Mouse (Mus musculus) intestine, embryonic 14.5 days (tissue): ENCODE data around the gene Trappc2l. TPM values are rescaled to one million over a fixed set of nuclear protein-coding genes. Genes with fewer than 3 reads are reported as not detected.

Experiments used
- ATAC-seq: fragments of 200-750 bp; cut with Nextera tagmentation; replicated peaks from 2 replicates; pipeline ENCODE4 v1.8.0; 2017; ENCODE audit warnings: low read depth, moderate number of reproducible peaks, moderate TSS enrichment, moderate library complexity; ENCODE audit not compliant: low FRiP score, low TSS enrichment
- DNase-seq: peaks from one replicate; pipeline ENCODE4 v3.0.0-alpha.2; 2018; ENCODE audit warnings: low spot score
- H3K27ac ChIP-seq: fragments of 300-500 bp; sonication (generic); 2 replicates; pipeline ENCODE4 v1.5.1; 2014; ENCODE audit warnings: low read depth, mild to moderate bottlenecking, control low read depth
- H3K27me3 ChIP-seq: fragments of 300-500 bp; sonication (generic); replicated peaks from 2 replicates; pipeline ENCODE4 v1.6.1; 2014; ENCODE audit warnings: low read length, control low read depth; ENCODE audit not compliant: control insufficient read depth, insufficient read depth
- H3K36me3 ChIP-seq: fragments of 300-500 bp; sonication (generic); 2 replicates; pipeline ENCODE4 v1.6.1; 2014; ENCODE audit warnings: low read length, control low read depth; ENCODE audit not compliant: control insufficient read depth, insufficient read depth
- H3K4me1 ChIP-seq: fragments of 300-500 bp; sonication (generic); replicated peaks from 2 replicates; pipeline ENCODE4 v1.6.1; 2014; ENCODE audit warnings: low read length, control low read depth, mixed read lengths; ENCODE audit not compliant: control insufficient read depth, insufficient read depth
- H3K4me2 ChIP-seq: fragments of 300-500 bp; sonication (generic); 2 replicates; pipeline ENCODE4 v1.6.1; 2014; ENCODE audit warnings: low read length
- H3K4me3 ChIP-seq: fragments of 300-500 bp; sonication (generic); 2 replicates; pipeline ENCODE4 v1.5.1; 2014; ENCODE audit warnings: low read depth, low read length, control low read depth, mixed read lengths
- H3K9ac ChIP-seq: fragments of 300-500 bp; sonication (generic); 2 replicates; pipeline ENCODE4 v1.6.1; 2014; ENCODE audit warnings: mild to moderate bottlenecking, low read length
- H3K9me3 ChIP-seq: fragments of 300-500 bp; sonication (generic); 2 replicates; pipeline ENCODE4 v1.6.1; 2016; ENCODE audit warnings: low read length, control low read depth; ENCODE audit not compliant: control insufficient read depth
- whole genome bisulfite sequencing: fragments of 180-500 bp; shearing (Covaris S2); extraction: QIAGEN DNeasy Blood & Tissue Kit; methylation state at CpG from one replicate; pipeline ENCODE4 v1.1.7; 2014; 5-methylcytosine and 5-hydroxymethylcytosine counted together
- polyA plus RNA-seq: library from polyadenylated mRNA; unstranded; fragments of >200 nt; fragmentation: Nextera tagmentation; extraction: Ambion mirVana; gene quantifications from 2 replicates; pipeline ENCODE4 v1.2.1, GENCODE M21; 2014

Gene Trappc2l
- polyA plus RNA-seq, 1 experiment from 2014 or later = 67.3 TPM

GRCm38 (mm10) chr8:122636803-122637175, 25.3 kb downstream of the Trappc2l start:
- 33% methylated on average over 9 of the region's 9 CpGs for WGBS
- ATAC-seq (no peak), DNase-seq (no peak)
- Histone ChIP-seq H3K27ac (no peak overlapping the region), H3K36me3 (no peaks in the 10 kb centered on the region), H3K27me3 (no peaks in the 10 kb centered on the region), H3K4me1 (peaks cover 49% of the 10 kb centered on the region), H3K4me2 (no peak overlapping the region), H3K4me3 (no peak overlapping the region), H3K9me3 (no peaks in the 10 kb centered on the region), H3K9ac (no peak overlapping the region)

DNA sequence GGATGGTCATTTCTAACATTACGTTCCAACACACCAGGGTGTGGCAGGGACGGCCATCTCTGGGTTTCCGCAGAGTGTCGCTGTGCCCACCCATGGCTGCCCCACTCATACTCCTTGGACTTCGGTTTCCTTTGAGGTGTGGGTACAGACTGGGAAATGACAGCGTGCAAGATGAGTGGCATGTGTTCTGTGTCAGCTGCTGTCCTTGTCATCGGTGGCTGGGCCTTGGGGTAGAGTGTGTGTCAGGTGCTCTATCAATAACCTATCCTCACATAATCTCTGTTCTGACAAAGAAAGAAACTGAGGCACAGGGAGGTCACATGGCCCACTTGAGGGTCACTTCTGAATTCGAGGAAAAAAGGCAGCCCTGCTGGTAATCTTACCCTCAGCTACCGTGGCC, 25.8 kb downstream of the Trappc2l start:
- Histone ChIP-seq H3K9me3 (no peaks in the 10 kb centered on the region), H3K4me3 (no peak overlapping the region), H3K27me3 (no peaks in the 10 kb centered on the region), H3K4me2 (no peak overlapping the region), H3K4me1 (peaks cover 49% of the 10 kb centered on the region), H3K9ac (no peak overlapping the region), H3K27ac (no peak overlapping the region), H3K36me3 (no peaks in the 10 kb centered on the region)
- DNase-seq = no peak
- WGBS = 89% methylated on average over 9 of the region's 9 CpGs
- ATAC-seq = no peak

GRCm38 (mm10) chr8:122638601-122639000, 27.2 kb downstream of the Trappc2l start:
- DNase-seq (no peak), ATAC-seq (no peak)
- Histone ChIP-seq H3K27ac (no peak overlapping the region), H3K9ac (no peak overlapping the region), H3K4me1 (peaks cover 49% of the 10 kb centered on the region), H3K36me3 (no peaks in the 10 kb centered on the region), H3K4me3 (no peak overlapping the region), H3K4me2 (no peak overlapping the region), H3K27me3 (no peaks in the 10 kb centered on the region), H3K9me3 (no peaks in the 10 kb centered on the region)
- 77% methylated on average over 16 of the region's 16 CpGs for WGBS

DNA sequence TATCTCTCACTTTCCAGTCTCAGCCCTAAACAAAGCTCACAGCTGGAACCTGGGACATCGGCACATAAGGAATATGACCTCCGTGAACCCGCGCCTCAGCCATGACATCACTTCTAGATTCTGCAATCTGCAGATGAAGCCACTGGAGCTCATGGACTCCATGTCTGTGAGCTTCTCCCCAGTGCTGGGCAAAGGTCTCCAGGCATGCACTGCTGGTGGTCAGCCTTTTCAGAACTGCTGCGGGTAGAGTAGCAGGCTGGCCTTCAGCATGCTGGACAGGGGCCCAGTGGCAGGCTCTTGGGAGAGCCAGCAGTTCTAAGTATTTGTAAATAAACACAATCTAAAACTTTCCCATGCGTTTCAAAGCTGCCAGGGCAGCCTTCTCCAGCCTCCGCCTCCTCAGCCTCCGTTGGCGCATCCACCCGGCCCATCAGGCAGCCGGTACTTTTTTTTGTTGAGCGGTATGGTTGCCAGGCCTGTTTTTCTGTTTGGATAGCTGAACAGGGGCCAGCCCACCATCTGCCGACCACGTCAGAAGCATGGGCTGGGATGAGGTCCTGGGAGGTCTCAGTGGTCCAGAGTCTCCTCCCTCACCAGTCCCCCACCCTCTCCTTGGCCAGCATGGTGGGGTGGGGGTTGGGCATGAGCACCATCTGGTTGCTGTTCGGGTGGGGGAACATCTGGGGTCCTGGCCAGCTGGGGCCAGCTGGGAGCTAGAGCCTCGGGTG, 28.2 kb downstream of the Trappc2l start:
- no peak overlapping the region for H3K9ac ChIP-seq
- H3K4me2 ChIP-seq = peak overlapping the region; percentile 12
- DNase-seq (peak; percentile 69), ATAC-seq (no peak; the same call in 1 of the 2 replicates)
- H3K27ac ChIP-seq = peak overlapping the region; percentile 65; the same call in 1 of the 2 replicates
- H3K4me1 ChIP-seq = peaks cover 49% of the 10 kb centered on the region
- WGBS = 17% methylated on average over 16 of the region's 16 CpGs
- no peak overlapping the region for H3K4me3 ChIP-seq
- no peaks in the 10 kb centered on the region for H3K9me3 ChIP-seq
- H3K36me3 ChIP-seq = no peaks in the 10 kb centered on the region
- no peaks in the 10 kb centered on the region for H3K27me3 ChIP-seq

DNA sequence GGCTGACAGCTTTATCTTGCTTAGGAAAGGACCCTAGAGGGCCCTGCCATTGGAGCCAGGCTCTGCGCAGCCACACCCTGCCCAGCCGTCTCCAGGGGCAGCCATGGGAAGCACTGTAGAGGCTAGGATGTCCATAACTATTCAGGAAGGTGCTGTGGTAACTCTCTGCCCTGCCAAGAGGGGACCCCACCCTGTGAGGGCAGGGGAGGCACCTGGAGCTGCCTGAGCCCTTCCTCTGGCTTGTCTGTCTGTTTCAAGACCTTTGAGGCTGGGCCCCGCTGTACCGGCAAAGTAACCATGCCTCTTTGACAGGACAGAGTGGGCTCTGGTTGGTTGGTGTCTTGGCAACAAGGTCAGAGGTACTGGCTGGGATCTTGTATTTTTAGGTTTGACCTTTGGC, 29.4 kb downstream of the Trappc2l start:
- Histone ChIP-seq H3K9me3 (no peaks in the 10 kb centered on the region), H3K4me2 (no peak overlapping the region), H3K27me3 (no peaks in the 10 kb centered on the region), H3K4me1 (peaks cover 44% of the 10 kb centered on the region), H3K27ac (no peak overlapping the region), H3K9ac (no peak overlapping the region), H3K4me3 (no peak overlapping the region), H3K36me3 (no peaks in the 10 kb centered on the region)
- no peak for ATAC-seq
- DNase-seq = no peak
- 73% methylated on average over 4 of the region's 4 CpGs for WGBS

DNA sequence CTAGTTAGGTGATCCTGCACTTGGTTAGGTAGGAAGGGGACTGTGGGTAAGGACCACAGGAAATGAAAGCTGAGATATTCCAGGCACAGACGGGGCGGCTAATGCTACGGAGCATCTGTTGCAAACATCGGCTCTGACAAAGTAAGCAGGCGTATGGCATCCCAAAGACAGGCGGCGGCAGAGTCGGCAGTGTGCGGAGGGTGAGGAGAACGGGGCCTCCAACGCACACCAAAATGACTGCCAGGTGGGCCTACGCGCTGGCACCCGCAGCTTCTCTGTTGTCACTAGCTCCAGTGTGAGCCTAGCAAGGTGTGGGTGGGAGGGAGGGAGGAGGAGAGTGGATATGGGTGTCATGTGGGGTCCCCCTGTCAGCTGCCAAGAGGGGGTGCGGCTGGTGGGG, 30.0 kb downstream of the Trappc2l start:
- Histone ChIP-seq H3K27ac (no peak overlapping the region), H3K27me3 (no peaks in the 10 kb centered on the region), H3K4me3 (no peak overlapping the region), H3K9me3 (no peaks in the 10 kb centered on the region), H3K9ac (no peak overlapping the region), H3K36me3 (no peaks in the 10 kb centered on the region), H3K4me1 (peaks cover 40% of the 10 kb centered on the region), H3K4me2 (no peak overlapping the region)
- 56% methylated on average over 15 of the region's 15 CpGs for WGBS
- ATAC-seq (no peak), DNase-seq (no peak)

DNA sequence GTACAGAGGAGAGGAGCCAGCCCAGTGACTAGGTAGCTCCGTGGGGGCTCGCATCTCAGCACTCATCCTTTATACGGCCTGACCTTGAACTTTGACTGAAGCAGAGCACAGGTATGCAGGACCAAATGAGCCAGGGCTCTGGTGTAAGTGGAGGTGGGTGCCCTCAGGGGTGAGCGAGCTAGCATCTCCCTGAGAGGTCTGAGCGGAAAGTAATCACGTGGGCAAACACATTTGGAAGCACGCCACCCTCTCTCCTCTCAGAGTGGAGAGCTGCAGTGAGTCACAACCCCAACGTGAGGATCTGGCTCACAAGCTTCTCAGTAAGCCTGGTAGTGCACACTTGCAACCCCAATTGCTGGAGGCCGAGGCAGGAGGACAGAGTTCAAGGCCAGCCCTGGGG, 30.6 kb downstream of the Trappc2l start:
- no peaks in the 10 kb centered on the region for H3K9me3 ChIP-seq
- 57% methylated on average over 9 of the region's 9 CpGs for WGBS
- DNase-seq = no peak
- no peaks in the 10 kb centered on the region for H3K36me3 ChIP-seq
- H3K4me1 ChIP-seq = peaks cover 33% of the 10 kb centered on the region
- H3K27me3 ChIP-seq = no peaks in the 10 kb centered on the region
- no peak for ATAC-seq
- H3K4me3 ChIP-seq = no peak overlapping the region
- no peak overlapping the region for H3K4me2 ChIP-seq
- H3K9ac ChIP-seq = no peak overlapping the region
- no peak overlapping the region for H3K27ac ChIP-seq

DNA sequence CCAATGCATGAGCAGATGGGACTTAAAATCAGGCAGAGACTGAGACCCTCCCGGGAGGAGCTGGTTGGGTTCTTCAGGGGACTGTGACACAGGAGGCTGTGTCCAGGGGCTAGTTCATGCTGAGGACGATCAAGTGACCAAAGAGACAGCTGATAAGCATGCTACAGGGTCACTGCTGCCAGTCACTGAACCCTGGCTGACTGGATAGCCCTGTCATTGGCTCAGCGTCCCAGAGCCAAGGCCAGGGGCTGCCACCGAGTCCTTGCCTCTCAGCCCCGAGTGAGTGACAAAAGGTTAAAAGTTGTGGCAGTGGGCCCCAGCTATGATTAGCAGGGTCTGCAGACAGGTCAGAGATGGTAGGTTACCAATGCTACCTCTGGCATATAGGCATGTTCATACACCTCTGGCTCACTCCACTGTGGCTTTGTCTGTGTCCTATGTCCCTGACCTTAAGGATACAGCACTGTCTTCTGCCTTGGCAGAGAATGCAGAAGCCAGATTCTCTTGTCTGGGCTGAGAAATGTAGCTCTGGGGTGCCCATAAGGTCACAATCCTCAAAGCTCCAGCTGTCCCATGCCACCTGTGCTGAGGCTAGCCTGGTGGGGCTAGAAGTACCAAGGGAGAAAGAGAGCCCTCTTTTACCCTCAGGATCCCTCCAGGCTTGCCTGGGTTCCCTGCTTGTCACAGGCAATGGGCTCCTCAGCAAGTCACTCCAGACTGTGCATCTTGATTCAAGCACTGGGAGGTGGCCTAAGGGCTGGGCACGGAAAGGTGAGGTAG, 32.9 kb downstream of the Trappc2l start:
- no peak overlapping the region for H3K4me3 ChIP-seq
- ATAC-seq (no peak), DNase-seq (no peak)
- H3K36me3 ChIP-seq = no peaks in the 10 kb centered on the region
- WGBS = 78% methylated on average over 6 of the region's 6 CpGs
- H3K9ac ChIP-seq = no peak overlapping the region
- no peaks in the 10 kb centered on the region for H3K27me3 ChIP-seq
- no peaks in the 10 kb centered on the region for H3K9me3 ChIP-seq
- no peak overlapping the region for H3K4me2 ChIP-seq
- H3K27ac ChIP-seq = no peak overlapping the region
- H3K4me1 ChIP-seq = peaks cover 28% of the 10 kb centered on the region
